Mouse (Mus musculus): ENCODE measurements at regions not wholly inside any gene's neighbourhood (a gene's known extent, or its start where the extent isn't known, plus 50 kb on each side); places are given as distances from the start of the nearest gene placed in this dataset.

GRCm38 (mm10) chr2:123366571-123366970, 601.5 kb downstream of the Sqor start:
- TF ChIP-seq CTCF (IDR thresholded peaks at IDR 0.05; ENCODE audit: control insufficient read depth, insufficient read depth, insufficient replicate concordance, low read depth, low read length) = no peak
- no peak for TF ChIP-seq POLR2A (IDR thresholded peaks at IDR 0.05; ENCODE audit: control insufficient read depth, low read depth, low read length)
